Mouse (Mus musculus) kidney, embryonic 15.5 days (tissue): ENCODE measurements around the gene Tnk1. TPM values are rescaled to one million over a fixed set of nuclear protein-coding genes. Genes with fewer than 3 reads are reported as not detected.

Source experiments
- ATAC-seq: fragments of 200-750 bp; cut with Nextera tagmentation; replicated peaks from 2 replicates; pipeline ENCODE4 v1.8.0; 2017; ENCODE audit warnings: moderate TSS enrichment; ENCODE audit not compliant: low FRiP score
- H3K27ac ChIP-seq: fragments of 300-500 bp; sonication (generic); 2 replicates; pipeline ENCODE4 v1.5.1; 2015; ENCODE audit warnings: mild to moderate bottlenecking, inconsistent platforms
- H3K27me3 ChIP-seq: fragments of 300-500 bp; sonication (generic); 2 replicates; pipeline ENCODE4 v1.6.1; 2015; ENCODE audit warnings: inconsistent platforms
- H3K36me3 ChIP-seq: fragments of 300-500 bp; sonication (generic); 2 replicates; pipeline ENCODE4 v1.6.1; 2015; ENCODE audit warnings: inconsistent platforms
- H3K4me1 ChIP-seq: fragments of 300-500 bp; sonication (generic); 2 replicates; pipeline ENCODE4 v1.6.1; 2015; ENCODE audit warnings: inconsistent platforms
- H3K4me2 ChIP-seq: fragments of 300-500 bp; sonication (generic); 2 replicates; pipeline ENCODE4 v1.6.1; 2015; ENCODE audit warnings: moderate library complexity, mild to moderate bottlenecking, inconsistent platforms
- H3K4me3 ChIP-seq: fragments of 300-500 bp; sonication (generic); replicated peaks from 2 replicates; pipeline ENCODE4 v1.5.1; 2015; ENCODE audit warnings: mild to moderate bottlenecking, inconsistent platforms
- H3K9ac ChIP-seq: fragments of 300-500 bp; sonication (generic); 2 replicates; pipeline ENCODE4 v1.6.1; 2015; ENCODE audit warnings: mild to moderate bottlenecking, inconsistent platforms
- H3K9me3 ChIP-seq: fragments of 300-500 bp; sonication (generic); replicated peaks from 2 replicates; pipeline ENCODE4 v1.6.1; 2016; ENCODE audit warnings: inconsistent platforms
- WGBS: fragments of 180-500 bp; shearing (Covaris S2); methylation state at CpG from one replicate; pipeline ENCODE4 v1.1.7; 2015; ENCODE audit warnings: mixed read lengths; 5-methylcytosine and 5-hydroxymethylcytosine counted together
- polyA plus RNA-seq: library from polyadenylated mRNA; unstranded; fragments of >200 nt; fragmentation: Nextera tagmentation; extraction: Ambion mirVana; gene quantifications from 2 replicates; pipeline ENCODE4 v1.2.1, GENCODE M21; 2015

Gene Tnk1
- polyA plus RNA-seq, 1 experiment from 2014 or later: 7.3 TPM

GRCm38 (mm10) chr11:69850754-69851153 lies 7.8 kb downstream of the Tnk1 start:
- peaks cover 52% of the 10 kb centered on the region for H3K36me3 ChIP-seq
- H3K4me1 ChIP-seq: peaks cover 42% of the 10 kb centered on the region
- H3K9ac ChIP-seq: no peak overlapping the region
- H3K27ac ChIP-seq: no peak overlapping the region
- WGBS: 76% methylated on average over 8 of the region's 8 CpGs
- H3K9me3 ChIP-seq: no peaks in the 10 kb centered on the region
- no peak overlapping the region for H3K4me3 ChIP-seq
- ATAC-seq: no peak
- H3K4me2 ChIP-seq: no peak overlapping the region
- no peaks in the 10 kb centered on the region for H3K27me3 ChIP-seq

- Histone ChIP-seq H3K27me3 (no peaks in the 10 kb centered on the region), H3K4me1 (peaks cover 41% of the 10 kb centered on the region), H3K27ac (no peak overlapping the region), H3K4me3 (no peak overlapping the region), H3K9me3 (no peaks in the 10 kb centered on the region), H3K9ac (no peak overlapping the region), H3K36me3 (peaks cover 52% of the 10 kb centered on the region), H3K4me2 (no peak overlapping the region)
- WGBS: 92% methylated on average over 15 of the region's 15 CpGs
- ATAC-seq: no peak
These were observed 8.6 kb downstream of the Tnk1 start for GRCm38 (mm10) chr11:69849884-69850283.

- H3K9ac ChIP-seq: no peak overlapping the region
- H3K4me1 ChIP-seq: peaks cover 37% of the 10 kb centered on the region
- H3K9me3 ChIP-seq: no peaks in the 10 kb centered on the region
- H3K36me3 ChIP-seq: peaks cover 52% of the 10 kb centered on the region
- WGBS: 89% methylated on average over 9 of the region's 9 CpGs
- no peak for ATAC-seq
- H3K4me2 ChIP-seq: no peak overlapping the region
- no peaks in the 10 kb centered on the region for H3K27me3 ChIP-seq
- H3K4me3 ChIP-seq: no peak overlapping the region
- H3K27ac ChIP-seq: peak overlapping the region; percentile 56; the same call in 1 of the 2 replicates
These were observed 9.4 kb downstream of the Tnk1 start for GRCm38 (mm10) chr11:69849128-69849527.

- 94% methylated on average over 6 of the region's 6 CpGs for WGBS
- H3K27ac ChIP-seq: no peak overlapping the region
- peak overlapping the region; percentile 88; the same call in 1 of the 2 replicates for H3K4me2 ChIP-seq
- no peaks in the 10 kb centered on the region for H3K27me3 ChIP-seq
- peaks cover 52% of the 10 kb centered on the region for H3K36me3 ChIP-seq
- H3K9me3 ChIP-seq: no peaks in the 10 kb centered on the region
- H3K4me1 ChIP-seq: peaks cover 32% of the 10 kb centered on the region
- H3K4me3 ChIP-seq: peak overlapping the region; percentile 78; the same call in 1 of the 2 replicates
- no peak for ATAC-seq
- H3K9ac ChIP-seq: no peak overlapping the region
These were observed 10.5 kb downstream of the Tnk1 start for GRCm38 (mm10) chr11:69848021-69848420.

- peak overlapping the region; percentile 83 for H3K9ac ChIP-seq
- peak overlapping the region; percentile 88 for H3K4me2 ChIP-seq
- H3K9me3 ChIP-seq: no peaks in the 10 kb centered on the region
- peaks cover 30% of the 10 kb centered on the region for H3K4me1 ChIP-seq
- H3K27ac ChIP-seq: peak overlapping the region; percentile 99
- peak overlapping the region; percentile 78 for H3K4me3 ChIP-seq
- ATAC-seq: peak; percentile 70
- H3K27me3 ChIP-seq: no peaks in the 10 kb centered on the region
- peaks cover 44% of the 10 kb centered on the region for H3K36me3 ChIP-seq
- WGBS: 9% methylated on average over 37 of the region's 37 CpGs
These were observed 11.5 kb downstream of the Tnk1 start for GRCm38 (mm10) chr11:69846738-69847688.

- peaks cover 30% of the 10 kb centered on the region for H3K4me1 ChIP-seq
- 1% methylated on average over 38 of the region's 38 CpGs for WGBS
- no peaks in the 10 kb centered on the region for H3K9me3 ChIP-seq
- no peaks in the 10 kb centered on the region for H3K27me3 ChIP-seq
- H3K4me3 ChIP-seq: peak within 1 kb of the TSS; percentile 78
- peak; percentile 92 for ATAC-seq
- peak within 1 kb of the TSS; percentile 83 for H3K9ac ChIP-seq
- peak within 1 kb of the TSS; percentile 88 for H3K4me2 ChIP-seq
- H3K27ac ChIP-seq: peak within 1 kb of the TSS; percentile 99
- peaks cover 36% of the 10 kb centered on the region for H3K36me3 ChIP-seq
These were observed 12.3 kb downstream of the Tnk1 start, which contains the start of gene Plscr3 for GRCm38 (mm10) chr11:69846198-69846680. Plscr3 (plus strand) TSS chr11:69846376.

- Histone ChIP-seq H3K9ac (peak overlapping the region; percentile 61), H3K9me3 (no peaks in the 10 kb centered on the region), H3K4me2 (peak overlapping the region; percentile 97), H3K4me1 (peaks cover 46% of the 10 kb centered on the region), H3K27me3 (peaks cover 17% of the 10 kb centered on the region), H3K27ac (peak overlapping the region; percentile 90), H3K4me3 (peak overlapping the region; percentile 74), H3K36me3 (0 out of 2 replicates have a peak, but pooled peaks cover 7% of the 10 kb centered on the region)
- ATAC-seq: no peak
- 2% methylated on average over 7 of the region's 7 CpGs for WGBS
These were observed 19.8 kb downstream of the Tnk1 start for GRCm38 (mm10) chr11:69838714-69839104.

GRCm38 (mm10) chr11:69837952-69838713 lies 20.4 kb downstream of the Tnk1 start, which contains the start of gene Tmem256:
Tmem256 (plus strand) TSS chr11:69838514.
- peaks cover 48% of the 10 kb centered on the region for H3K4me1 ChIP-seq
- H3K36me3 ChIP-seq: 0 out of 2 replicates have a peak, but pooled peaks cover 9% of the 10 kb centered on the region
- H3K27me3 ChIP-seq: peaks cover 18% of the 10 kb centered on the region
- no peaks in the 10 kb centered on the region for H3K9me3 ChIP-seq
- H3K4me2 ChIP-seq: peak within 1 kb of the TSS; percentile 97
- peak within 1 kb of the TSS; percentile 74 for H3K4me3 ChIP-seq
- H3K27ac ChIP-seq: peak within 1 kb of the TSS; percentile 90
- peak; percentile 93 for ATAC-seq
- H3K9ac ChIP-seq: peak within 1 kb of the TSS; percentile 77
- under 1% methylated on average over 34 of the region's 34 CpGs for WGBS

GRCm38 (mm10) chr11:69837604-69837951 lies 21.0 kb downstream of the Tnk1 start, which contains the start of gene Nlgn2:
Nlgn2 (minus strand) TSS chr11:69837784.
- H3K9me3 ChIP-seq: no peaks in the 10 kb centered on the region
- peak within 1 kb of the TSS; percentile 74 for H3K4me3 ChIP-seq
- H3K27ac ChIP-seq: peak within 1 kb of the TSS; percentile 90
- no peak; the same call in 1 of the 2 replicates for ATAC-seq
- H3K4me2 ChIP-seq: peak within 1 kb of the TSS; percentile 97
- H3K9ac ChIP-seq: peak within 1 kb of the TSS; percentile 77
- H3K27me3 ChIP-seq: peaks cover 18% of the 10 kb centered on the region
- H3K4me1 ChIP-seq: peaks cover 48% of the 10 kb centered on the region
- WGBS: under 1% methylated on average over 31 of the region's 32 CpGs
- H3K36me3 ChIP-seq: peaks cover 15% of the 10 kb centered on the region; the same call in 1 of the 2 replicates

GRCm38 (mm10) chr11:69836703-69837576 lies 21.6 kb downstream of the Tnk1 start:
- peak overlapping the region; percentile 74 for H3K4me3 ChIP-seq
- H3K27me3 ChIP-seq: peaks cover 18% of the 10 kb centered on the region
- H3K27ac ChIP-seq: peak overlapping the region; percentile 90
- H3K9ac ChIP-seq: peak overlapping the region; percentile 77
- peaks cover 48% of the 10 kb centered on the region for H3K4me1 ChIP-seq
- peak overlapping the region; percentile 97 for H3K4me2 ChIP-seq
- H3K9me3 ChIP-seq: no peaks in the 10 kb centered on the region
- WGBS: under 1% methylated on average over 46 of the region's 52 CpGs
- ATAC-seq: peak; percentile 1
- peaks cover 21% of the 10 kb centered on the region; the same call in 1 of the 2 replicates for H3K36me3 ChIP-seq

- no peak for ATAC-seq
- Histone ChIP-seq H3K36me3 (peaks cover 25% of the 10 kb centered on the region; the same call in 1 of the 2 replicates), H3K27me3 (peaks cover 18% of the 10 kb centered on the region), H3K4me1 (peaks cover 48% of the 10 kb centered on the region), H3K4me3 (peak overlapping the region; percentile 74), H3K9me3 (no peaks in the 10 kb centered on the region), H3K27ac (no peak overlapping the region), H3K4me2 (peak overlapping the region; percentile 97), H3K9ac (no peak overlapping the region)
- WGBS: 6% methylated on average over 4 of the region's 4 CpGs
These were observed 22.6 kb downstream of the Tnk1 start for GRCm38 (mm10) chr11:69835966-69836335.
